In genomic region chr7:135571951-135572559, GRCm38 (mm10) we compare ENCODE assay signal across 10 mouse cellular contexts. TPM values are rescaled to one million over a fixed set of nuclear protein-coding genes. Genes with fewer than 3 reads are reported as not detected.
DNase-seq lines count a peak whose midpoint lies in the region; ATAC-seq and TF ChIP-seq lines count a peak whose summit lies in the region.
"Had no signal": no experiment of that assay in that cellular context is flagged by ENCODE, and none has a peak within 500 bp of the region (broad histone marks: within the 10 kb centered on the region; RNA-seq: fewer than 3 reads in every experiment).

No protein-coding gene starts in this region.

- peaks cover 12% of the 10 kb centered on the region; the same call in 1 of the 2 replicates for H3K4me1 ChIP-seq in midbrain, postnatal 0 days (ENCODE audit: insufficient read depth, low read length)
- H3K4me1 ChIP-seq: lung, embryonic 15.5 days had no signal

- H3K9ac ChIP-seq in midbrain, postnatal 0 days (replicated peaks; ENCODE audit: low read length, poor library complexity, severe bottlenecking) = 0 out of 2 replicates have a peak overlapping the region, but pooled peaks have one; percentile 13
- H3K9ac ChIP-seq: lung, embryonic 15.5 days had no signal

- no peak for ATAC-seq in midbrain, postnatal 0 days (ENCODE audit: low FRiP score)

- intact Hi-C loops in heart, postnatal 25 days (cut with DNase I) = no loop called here

- no peak overlapping the region for H3K4me2 ChIP-seq in midbrain, postnatal 0 days (ENCODE audit: low read depth, low read length, poor library complexity, severe bottlenecking)
- H3K4me2 ChIP-seq: lung, embryonic 15.5 days had no signal

- no peak overlapping the region for H3K4me3 ChIP-seq in midbrain, postnatal 0 days (ENCODE audit: low read depth, low read length)
- H3K4me3 ChIP-seq: lung, embryonic 15.5 days had no signal

- H3K27ac ChIP-seq in midbrain, postnatal 0 days (ENCODE audit: low read depth, low read length) = 0 out of 2 replicates have a peak overlapping the region, but pooled peaks have one; percentile 38
- H3K27ac ChIP-seq: lung, embryonic 15.5 days had no signal

- H3K36me3 ChIP-seq in midbrain, postnatal 0 days (ENCODE audit: insufficient read depth, low read length) = no peaks in the 10 kb centered on the region
- H3K36me3 ChIP-seq: lung, embryonic 15.5 days had no signal

- DNase-seq in heart, adult 11 months = peak; percentile 95
- DNase-seq in heart, postnatal 25 days (ENCODE audit: low spot score) = no peak
- peak; percentile 26 for DNase-seq in brain, embryonic 14.5 days (ENCODE audit: low read depth)
- DNase-seq in fat pad, adult 2 months (ENCODE audit: extremely low read depth, low read depth, low spot score) = peak; percentile 45
- peak; percentile 61 for DNase-seq in midbrain, postnatal 0 days (ENCODE audit: low spot score)
- DNase-seq in adipocyte (ENCODE audit: low spot score) = no peak
- DNase-seq in adrenal gland, postnatal 25 days = no peak
- DNase-seq in lung, postnatal 14 days = no peak

- no peak for TF ChIP-seq POLR2A in brain, embryonic 14.5 days (IDR thresholded peaks at IDR 0.05; ENCODE audit: borderline replicate concordance, extremely low read depth, insufficient read depth, insufficient read length, poor library complexity, severe bottlenecking)

- H3K9me3 ChIP-seq in midbrain, postnatal 0 days (ENCODE audit: low read length) = no peaks in the 10 kb centered on the region
- H3K9me3 ChIP-seq: lung, embryonic 15.5 days had no signal

- no peaks in the 10 kb centered on the region for H3K27me3 ChIP-seq in midbrain, postnatal 0 days (ENCODE audit: insufficient read depth, low read length)
- H3K27me3 ChIP-seq: lung, embryonic 15.5 days had no signal

- no peak for TF ChIP-seq CTCF in brain, embryonic 14.5 days (IDR thresholded peaks at IDR 0.05; ENCODE audit: borderline replicate concordance, extremely low read depth, insufficient read depth, insufficient read length)
- TF ChIP-seq CTCF in midbrain, postnatal 0 days (IDR thresholded peaks at IDR 0.05) = no peak

- WGBS in midbrain, postnatal 0 days = 34% methylated on average over 10 of the region's 10 CpGs

RNA-seq across cellular contexts. Expression of gene Ptpre, which starts 34.8 kb away (rescaled TPM):
- total RNA-seq in heart, postnatal 25 days (2021) = 1 to 10 TPM; 3.3 to 3.5 TPM
- 3.3 and 6.7 TPM in 2 replicates for polyA plus RNA-seq in brain, embryonic 14.5 days (2012; rRNA removed)
- total RNA-seq in midbrain, postnatal 0 days (2014; rRNA removed) = 14.2 and 14.6 TPM in 2 replicates
- polyA plus RNA-seq in midbrain, postnatal 0 days (2015; fragmentation: Nextera tagmentation; extraction: Ambion mirVana) = 7.2 and 9.2 TPM in 2 replicates
- total RNA-seq in adrenal gland, postnatal 25 days (2021) = 6.5 and 8.1 TPM in 2 replicates

RNA-seq across cellular contexts. Expression of gene Clrn3, which starts 43.6 kb away (rescaled TPM):
- not detected for total RNA-seq in heart, postnatal 25 days (2021)
- not detected in 2 replicates for polyA plus RNA-seq in brain, embryonic 14.5 days (2012; rRNA removed)
- not detected in 2 replicates for total RNA-seq in midbrain, postnatal 0 days (2014; rRNA removed)
- not detected in 2 replicates for polyA plus RNA-seq in midbrain, postnatal 0 days (2015; fragmentation: Nextera tagmentation; extraction: Ambion mirVana)
- not detected in 2 replicates for total RNA-seq in adrenal gland, postnatal 25 days (2021)
- polyA plus RNA-seq: C2C12 had no signal

Comparison
In these comparisons a context has a peak if more than half of its experiments do, and no peak if none do; other contexts are left out.
1. DNase-seq: peak in heart, adult 11 months (single experiment), brain, embryonic 14.5 days (single experiment), fat pad, adult 2 months (single experiment) and midbrain, postnatal 0 days (single experiment); none in heart, postnatal 25 days (single experiment), adipocyte (single experiment), adrenal gland, postnatal 25 days (single experiment) and lung, postnatal 14 days (single experiment).